Mouse (Mus musculus) cerebellum, postnatal 10 days (tissue): ENCODE data around the gene Slc22a23.

Source experiments
- DNase-seq, 2 experiments: peaks; one replicate each; pipeline ENCODE4 v3.0.0; 2021; ENCODE audit warnings: mixed read lengths in 2 of 2

The Slc22a23 gene

DNA sequence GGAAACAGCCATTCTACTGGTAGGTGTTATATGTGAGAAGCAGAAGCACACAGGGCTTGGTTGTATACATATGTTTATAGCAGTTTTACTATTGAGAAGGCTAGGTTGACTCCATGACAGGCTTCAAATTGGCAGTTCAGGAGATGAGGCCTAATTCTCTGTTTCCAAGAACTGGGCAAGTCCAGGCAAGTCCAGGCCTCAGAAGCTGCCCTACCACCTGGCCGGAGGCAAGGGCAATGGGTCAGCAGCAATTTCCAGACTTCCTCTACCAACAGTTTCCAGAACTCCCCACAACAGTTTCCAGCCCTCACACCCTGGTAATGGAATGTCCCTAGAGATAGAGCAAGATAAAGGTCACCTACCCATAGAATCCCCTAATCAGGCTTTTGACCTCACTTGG is 185.1 kb downstream of the Slc22a23 start:
- DNase-seq, result no peak

DNA sequence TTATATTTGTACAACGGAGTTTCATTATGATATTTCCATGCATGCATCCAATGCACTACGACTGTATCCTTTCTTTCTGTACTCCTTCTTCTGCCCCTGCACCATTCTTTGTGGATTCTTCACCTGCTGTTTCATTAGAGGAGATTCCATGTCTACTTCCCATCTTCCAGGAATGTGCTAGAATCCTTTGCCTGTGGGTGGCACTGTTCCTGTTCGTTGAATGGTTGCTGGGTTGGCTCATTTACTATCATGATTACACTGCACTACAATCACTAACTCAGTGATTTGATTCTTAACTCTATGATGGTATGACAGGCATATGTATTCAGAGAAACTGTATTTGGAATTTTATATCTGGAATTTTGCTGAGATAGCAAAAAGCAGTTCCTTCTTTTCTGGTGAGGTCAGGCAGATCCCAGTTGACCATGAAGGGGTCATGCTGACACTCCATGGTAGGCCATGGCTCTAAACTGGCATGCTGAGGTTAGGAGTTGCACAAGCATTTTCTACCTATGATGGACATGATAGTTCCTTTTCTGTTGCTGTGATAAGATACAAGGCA is 187.3 kb downstream of the Slc22a23 start:
- no peak for DNase-seq

DNA sequence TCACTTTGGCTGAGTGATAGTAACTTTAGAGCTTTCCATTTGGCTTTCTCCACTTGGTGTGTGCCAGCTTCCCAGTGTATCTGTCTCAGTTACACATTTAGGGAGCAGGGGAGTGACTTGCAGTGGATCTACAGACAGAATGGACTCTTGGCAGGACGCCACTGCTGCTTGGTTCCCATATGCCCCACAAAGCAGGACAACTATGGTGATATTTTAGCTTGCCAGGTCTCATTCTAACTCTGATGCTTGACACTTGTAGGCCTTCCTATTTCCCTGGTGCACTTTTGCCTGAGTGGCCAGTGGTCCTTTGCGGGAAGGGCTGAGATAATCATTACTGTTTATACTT is 188.2 kb downstream of the Slc22a23 start:
- peak; percentile 84 to 88 for DNase-seq

DNA sequence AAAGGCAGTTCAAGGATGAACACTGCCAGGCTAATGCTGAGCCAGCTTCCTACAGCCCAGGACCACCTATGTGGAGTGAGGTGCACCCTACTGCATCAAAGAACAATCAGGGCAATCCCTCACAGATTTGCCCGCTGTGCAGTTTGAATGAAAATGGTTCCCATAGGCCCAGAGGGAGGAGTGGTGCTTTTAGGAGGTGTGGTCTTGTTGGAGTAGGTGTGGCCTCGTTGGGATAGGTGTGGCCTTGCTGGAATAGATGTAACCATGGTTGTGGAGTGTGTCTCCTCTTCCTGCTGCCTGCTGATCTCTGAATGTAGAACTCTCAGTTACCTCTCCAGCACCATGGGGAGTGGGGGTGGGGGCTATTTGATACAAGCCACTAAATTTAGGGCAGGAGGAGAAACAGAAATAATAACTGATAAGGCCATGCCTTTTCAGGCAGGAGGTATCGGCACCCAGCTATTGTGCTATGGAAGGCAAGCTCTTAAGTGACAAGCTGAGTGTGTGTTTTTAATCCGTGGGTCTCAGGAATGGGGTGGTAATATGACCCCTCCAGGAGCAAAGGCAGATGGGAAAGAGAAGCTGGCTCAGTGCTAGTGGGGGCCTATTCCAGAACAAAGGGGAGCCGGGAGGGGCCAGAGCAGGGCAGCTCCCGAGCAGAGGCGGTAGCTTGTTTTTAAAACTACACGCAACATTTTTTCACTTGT is 188.7 kb downstream of the Slc22a23 start:
- peak; percentile 30 to 33 for DNase-seq

DNA sequence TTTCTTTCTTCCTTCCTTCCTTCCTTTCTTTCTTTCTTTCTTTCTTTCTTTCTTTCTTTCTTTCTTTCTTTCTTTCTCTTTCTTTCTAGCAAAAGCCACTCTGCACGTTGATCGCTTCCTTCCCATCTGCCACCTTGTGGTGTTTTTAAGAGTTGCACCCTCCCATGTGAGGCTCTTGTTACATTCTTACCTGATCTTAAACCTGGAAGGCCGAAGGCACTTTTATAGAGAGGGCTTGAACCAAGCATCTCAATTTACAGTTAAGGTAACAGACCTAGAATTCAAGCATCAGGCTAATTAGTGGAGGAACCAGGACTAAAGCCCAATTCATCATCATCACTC is 190.1 kb downstream of the Slc22a23 start:
- DNase-seq, result peak; percentile 90 to 93

DNA sequence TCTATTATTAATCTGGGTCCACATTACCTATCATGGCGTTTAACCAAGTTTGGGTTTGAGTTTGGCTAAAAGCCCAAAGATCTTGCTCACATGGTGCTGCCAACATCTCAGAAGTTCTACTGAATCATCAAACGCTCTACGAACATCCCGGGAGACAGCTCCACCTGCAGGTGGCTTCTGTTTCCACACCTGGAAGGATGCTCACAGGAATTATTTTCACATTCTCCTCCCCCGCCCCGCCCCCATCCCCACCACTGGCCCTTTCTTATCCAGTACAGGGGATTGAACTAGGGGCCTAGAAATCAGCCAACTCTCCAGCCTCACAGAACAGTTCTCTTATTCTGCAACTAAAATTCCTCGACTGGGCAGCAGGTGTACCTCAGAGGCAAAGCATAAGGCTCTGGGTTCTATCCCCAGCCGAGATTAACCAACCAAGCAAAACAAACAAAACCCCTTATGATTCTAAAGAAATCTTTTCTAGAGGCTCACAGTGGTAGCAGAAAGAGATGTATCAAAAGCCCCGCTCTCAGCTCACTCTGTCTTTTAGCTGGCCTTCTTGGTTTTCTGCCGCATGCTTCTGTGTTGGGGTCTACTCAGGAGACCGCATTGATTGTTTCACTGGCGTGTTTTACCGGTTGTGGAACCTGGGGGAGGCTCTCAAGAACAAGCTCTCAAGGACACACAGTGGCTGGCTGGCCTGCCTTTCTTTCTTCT is 190.6 kb downstream of the Slc22a23 start:
- DNase-seq, result peak; percentile 91 to 93

DNA sequence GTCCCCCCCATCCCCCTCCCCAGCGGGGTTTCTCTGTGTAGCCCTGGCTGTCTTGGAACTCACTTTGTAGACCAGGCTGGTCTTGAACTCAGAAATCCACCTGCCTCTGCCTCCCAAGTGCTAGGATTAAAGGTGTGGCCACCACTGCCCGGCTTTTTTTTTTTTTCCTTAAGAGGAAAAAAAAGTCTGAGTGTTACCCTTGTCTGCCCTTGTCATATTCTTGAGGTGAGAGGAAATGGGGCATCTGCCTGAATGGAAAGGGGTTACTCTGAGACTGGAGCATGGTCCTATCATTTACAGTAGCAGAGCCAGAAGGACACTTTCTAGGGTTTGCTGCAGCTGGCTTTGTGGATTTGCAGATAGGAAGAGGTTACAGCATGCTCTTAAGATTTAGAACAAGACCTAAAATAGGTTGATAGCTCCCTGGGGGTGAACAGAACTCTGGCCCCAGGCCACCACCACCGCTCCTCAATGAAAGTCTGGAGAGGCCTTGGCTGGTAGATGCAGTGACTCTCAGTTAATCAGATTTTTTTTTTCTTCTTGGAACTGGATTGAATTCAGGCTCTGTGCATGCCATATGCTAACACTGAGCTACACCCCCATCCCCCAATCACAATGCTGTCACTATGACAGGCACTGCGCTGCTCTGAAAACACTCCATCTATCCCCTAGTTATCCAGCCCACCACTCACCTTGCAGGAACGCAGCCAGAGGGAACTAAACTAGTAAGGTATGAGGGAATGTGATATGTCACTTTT is 191.5 kb downstream of the Slc22a23 start:
- peak; percentile 76 to 84 for DNase-seq

DNA sequence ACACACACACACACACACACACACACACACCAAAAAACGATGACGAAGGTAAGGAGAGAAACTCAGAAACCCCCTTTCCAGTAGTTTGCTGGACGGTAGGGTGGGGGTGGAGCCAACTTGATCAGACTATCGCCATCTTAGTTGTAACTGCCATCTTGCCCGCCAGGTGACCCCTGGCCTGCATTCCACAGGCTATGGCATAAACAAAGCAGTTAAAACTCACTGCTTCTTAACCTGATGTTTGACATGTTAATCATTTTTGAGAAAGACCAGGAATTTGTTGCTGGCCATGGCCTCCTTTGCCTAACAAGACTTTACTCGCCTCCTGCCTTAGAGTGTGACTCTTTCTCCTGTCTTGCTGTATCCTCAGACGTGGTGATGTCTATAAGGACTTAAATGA is 192.3 kb downstream of the Slc22a23 start:
- DNase-seq, result peak in 1 of 2 experiments; percentile 26

DNA sequence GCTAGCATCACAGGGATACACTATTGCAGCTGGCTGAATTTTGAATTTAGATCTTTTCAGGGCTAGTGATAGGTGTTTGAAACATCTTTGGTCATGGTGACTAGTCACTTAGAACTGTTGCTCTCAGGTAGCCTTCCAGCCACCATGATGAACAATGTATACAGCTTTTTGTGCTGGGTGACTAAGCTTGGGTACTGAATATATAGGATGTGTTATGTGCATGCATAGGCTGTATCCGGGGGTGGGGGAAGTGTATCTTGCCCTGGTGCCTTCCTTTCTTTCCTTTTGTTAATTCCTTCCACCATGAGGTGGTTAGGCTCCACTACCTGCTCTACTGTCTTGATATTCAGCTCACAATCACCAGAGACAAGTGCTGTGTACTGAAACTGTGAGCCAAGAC is 193.6 kb downstream of the Slc22a23 start:
- DNase-seq, result no peak

DNA sequence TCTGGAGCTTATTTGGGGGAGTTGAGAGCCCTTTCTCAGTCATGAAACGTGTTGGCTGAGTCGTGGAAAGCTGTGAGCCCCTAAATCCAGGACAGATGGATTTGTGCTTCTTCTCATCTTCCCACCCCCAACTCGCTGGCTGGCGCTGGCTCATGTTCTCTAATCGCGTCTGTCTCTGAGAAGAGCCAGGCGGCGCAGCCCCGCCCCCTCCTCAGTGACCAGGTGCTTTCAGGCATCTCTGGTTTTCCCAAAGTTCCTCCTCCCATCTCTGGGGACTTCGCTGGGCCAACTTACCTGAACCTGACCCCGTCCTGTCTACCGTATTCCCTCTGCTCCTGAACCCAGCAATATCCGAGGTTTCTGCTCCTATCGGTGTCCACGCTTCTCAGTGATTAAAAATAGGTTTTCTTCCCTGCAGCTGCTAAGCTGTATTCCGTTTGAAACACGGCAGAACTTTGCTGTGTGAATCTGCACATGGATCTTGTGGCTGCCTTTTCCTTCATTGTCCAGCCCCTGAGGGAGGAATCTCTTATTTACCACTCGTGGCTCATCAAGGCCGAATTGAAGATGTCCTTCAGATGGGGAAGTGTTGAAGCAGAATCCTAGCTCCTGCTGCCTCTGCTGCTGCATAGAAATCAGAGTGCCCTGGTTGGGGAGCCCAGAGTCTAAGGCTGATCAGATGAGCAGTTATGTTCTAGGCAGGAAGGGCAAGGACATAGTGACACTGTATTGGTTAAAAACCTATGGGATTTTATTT is 194.5 kb downstream of the Slc22a23 start:
- DNase-seq, result peak; percentile 94 to 96

DNA sequence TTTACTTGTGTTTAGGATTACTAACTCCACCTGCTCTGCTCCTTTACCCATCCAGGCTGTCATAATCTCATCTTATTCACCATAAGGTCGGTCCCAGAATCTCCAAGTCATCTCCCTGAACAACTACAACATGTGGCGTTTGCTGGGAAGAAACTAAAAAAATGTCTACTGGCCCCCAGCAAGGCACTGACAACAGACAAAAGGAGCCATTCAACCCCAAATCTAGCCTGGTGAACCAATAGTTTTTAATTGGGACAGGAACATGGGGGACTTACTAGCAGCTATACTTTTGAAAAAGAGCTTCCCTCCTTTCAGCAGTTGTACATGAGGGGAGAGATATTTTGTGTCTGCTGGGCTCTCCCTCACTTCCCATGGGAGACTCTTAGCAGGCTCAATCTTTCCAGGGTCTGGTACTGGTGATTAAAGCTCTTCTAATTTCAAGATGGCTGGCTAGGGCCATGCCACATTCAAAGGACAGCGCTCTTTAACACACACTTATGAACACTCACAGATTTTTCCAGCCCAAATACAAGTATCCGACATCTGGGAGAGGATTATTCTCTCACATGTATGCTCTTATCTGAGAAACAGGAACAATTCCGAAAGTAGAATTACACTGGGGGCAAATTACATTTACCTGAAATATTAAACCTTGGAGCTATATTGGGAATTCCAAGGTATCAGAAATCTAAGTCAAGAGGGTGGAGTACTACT is 195.4 kb downstream of the Slc22a23 start:
- no peak for DNase-seq

DNA sequence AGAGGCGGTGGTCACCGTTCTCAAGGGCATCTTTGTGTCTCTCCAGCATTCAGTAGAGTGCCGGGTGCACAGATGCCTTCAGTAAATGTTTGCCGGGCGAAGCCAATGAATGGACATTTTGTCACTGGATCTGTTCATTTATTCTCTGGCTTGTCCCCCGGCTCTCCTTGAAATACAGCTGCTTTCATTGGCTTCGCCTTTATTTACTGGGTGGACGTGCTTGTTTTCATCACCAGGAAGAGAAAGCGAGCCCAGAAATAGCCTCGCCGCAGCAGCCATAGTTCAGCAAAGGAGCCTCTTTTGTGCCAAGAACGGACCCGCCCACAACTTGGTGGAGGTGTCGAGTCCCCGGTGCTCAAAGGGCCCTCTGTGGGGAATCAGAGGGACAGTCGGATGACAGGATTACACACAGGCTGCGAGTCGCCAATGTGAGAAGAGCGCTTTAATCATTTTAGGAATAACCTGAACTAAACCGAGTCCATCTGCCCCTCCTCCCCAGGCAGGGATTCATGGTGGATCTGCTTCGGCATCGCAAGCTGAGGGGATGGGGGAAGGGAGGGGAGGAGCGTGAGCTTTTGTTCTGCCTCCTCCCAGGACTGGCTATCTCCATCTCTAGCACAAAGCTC is 196.1 kb downstream of the Slc22a23 start:
- peak; percentile 93 to 94 for DNase-seq

DNA sequence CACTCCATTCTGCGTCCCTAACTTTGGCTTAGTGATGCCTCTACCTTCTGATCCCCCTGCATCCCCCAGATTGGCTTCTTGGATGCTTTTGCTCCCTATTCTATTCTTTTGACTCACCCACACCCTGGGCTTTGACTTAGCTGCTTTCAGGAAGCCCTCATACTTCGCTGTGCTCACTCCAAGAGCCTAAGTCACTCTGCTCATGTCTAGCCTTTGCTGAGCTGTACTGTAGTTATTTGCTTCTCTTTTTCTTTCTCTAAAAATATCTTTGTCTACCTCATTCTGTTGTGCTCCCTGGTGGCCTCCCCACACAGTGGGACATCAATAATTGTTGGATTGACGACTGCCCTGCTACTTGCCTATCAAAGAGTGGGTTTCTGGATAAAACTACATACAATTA is 196.8 kb downstream of the Slc22a23 start:
- peak; percentile 36 to 46 for DNase-seq

DNA sequence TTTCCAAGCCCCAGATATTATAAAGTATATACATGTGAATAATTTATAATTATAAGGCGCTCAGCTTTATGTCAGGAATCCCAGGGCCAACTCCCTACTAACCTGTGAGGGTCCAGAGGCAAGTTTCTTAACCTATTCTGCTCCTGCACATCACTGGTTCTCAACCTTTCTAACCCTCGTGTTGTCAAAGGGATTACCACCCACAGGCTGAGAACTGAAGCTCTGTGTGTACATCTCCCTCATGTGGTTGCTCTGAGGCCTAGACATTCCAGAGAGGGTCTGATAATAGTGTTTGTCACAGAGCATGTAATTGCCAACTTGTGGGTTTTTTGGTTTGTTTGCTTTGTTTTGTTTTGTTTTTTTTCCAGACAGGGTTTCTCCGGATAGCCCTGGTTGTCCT is 198.1 kb downstream of the Slc22a23 start:
- no peak for DNase-seq

DNA sequence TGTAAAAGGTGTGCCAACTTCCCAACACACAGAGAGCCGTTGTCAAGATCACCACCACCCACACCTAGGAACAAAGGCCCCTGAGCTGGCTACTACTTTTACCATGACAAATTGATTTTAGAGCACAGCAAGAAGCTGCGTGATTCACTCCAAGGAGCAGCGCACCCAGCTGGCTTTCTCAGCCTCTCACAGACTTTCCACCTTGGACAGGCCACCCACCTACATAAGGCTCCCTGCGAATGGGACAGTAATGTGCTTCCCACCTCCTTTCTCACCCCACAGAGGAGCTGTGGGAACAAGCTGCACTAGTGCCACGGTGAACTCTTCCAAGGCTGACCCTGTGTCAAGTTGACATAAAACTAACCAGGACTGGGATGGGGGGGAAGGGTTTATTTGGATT is 201.6 kb downstream of the Slc22a23 start:
- no peak for DNase-seq

DNA sequence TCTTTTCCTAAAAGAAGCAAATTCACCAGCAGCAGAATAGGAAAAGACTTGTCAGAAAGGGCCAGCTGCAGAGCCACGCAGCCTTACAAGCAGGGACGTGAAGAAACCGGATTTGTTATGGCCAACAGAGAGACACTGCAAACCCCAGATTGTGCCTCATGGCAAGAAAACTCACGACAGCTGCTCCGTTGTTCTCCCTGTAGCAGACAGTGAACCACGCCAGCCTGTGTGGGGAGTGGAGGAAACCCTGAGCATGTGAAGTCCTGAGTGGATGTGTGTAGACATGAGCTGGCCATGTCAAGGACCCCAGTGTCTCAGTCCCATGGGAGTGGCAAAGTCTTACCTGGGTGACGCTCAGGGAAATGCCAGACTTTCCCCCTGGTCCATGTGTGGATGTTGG is 208.4 kb downstream of the Slc22a23 start:
- peak; percentile 87 to 89 for DNase-seq

DNA sequence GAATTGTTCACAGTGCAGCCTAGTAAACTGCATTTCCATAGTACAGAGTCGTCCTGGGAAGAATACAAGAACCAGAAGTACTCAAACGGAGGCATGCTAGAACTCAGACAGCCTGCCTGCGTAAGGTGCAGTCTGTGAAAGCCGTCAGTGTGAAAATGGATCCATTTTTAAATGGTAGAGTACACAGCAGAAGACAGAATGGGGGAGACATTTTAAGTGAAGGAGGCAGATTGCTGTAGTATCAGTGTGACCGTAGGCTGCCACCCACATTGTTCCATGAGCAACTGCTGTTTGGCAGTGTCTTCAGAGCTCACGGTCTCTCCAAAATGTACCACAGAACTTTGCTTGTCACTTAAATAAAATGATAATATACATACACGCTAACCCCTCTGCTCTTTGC is 210.7 kb downstream of the Slc22a23 start:
- DNase-seq, result peak in 1 of 2 experiments; percentile 33

DNA sequence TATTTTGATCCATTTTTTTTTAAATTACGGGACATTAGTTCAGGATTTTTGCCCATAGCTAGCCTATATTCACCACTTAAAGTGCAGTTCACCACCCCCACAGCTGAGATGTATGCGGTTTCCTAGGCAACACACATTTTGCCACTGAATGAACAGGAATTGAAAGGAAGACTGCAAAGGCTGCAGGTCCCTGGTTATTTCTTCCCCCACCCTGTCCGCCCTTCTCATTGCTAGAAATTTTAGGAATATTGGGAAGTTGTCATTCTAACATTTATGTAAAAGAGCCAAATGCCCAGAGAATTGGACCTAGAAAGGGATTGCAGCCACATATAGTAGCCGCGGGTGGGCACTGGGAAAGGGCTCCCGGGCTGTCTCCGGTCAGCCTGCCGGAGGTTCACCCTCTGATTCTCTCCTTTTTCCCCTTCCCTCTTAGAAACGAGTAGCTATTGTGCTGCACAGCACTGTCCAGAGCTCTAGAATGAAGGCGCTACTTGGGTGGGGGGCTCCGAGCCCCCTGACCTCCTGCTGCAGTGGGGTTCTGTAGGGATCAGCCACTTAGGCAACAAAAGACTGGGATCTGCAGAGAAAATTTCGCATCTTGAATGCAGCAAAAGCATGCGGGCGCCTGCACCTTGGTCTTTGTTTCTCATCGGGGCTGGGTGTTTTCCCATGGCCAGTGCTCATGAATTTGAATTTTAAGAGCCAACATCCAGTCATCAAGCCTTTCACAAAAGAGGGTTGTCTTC is 211.5 kb downstream of the Slc22a23 start:
- DNase-seq, result peak; percentile 57 to 66

DNA sequence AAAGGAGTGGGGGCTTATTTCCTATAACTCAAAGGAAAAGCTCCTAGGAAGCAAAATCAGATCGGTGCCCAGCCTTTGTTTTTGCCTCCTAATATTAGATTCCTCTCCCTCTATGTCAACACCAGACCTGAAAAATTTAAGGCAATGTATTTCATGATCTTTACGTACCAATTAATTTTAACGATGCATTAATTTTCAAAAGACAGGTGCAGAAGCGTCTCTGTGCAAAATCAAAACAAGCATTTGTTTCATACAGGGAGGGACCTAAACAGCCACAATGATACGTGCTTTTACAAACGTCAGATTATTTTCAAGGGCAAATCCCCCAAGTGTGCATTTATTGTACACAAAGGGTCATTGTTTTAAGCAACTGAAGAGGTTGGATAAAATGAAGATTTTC is 212.1 kb downstream of the Slc22a23 start:
- DNase-seq, result peak in 1 of 2 experiments; percentile 34

DNA sequence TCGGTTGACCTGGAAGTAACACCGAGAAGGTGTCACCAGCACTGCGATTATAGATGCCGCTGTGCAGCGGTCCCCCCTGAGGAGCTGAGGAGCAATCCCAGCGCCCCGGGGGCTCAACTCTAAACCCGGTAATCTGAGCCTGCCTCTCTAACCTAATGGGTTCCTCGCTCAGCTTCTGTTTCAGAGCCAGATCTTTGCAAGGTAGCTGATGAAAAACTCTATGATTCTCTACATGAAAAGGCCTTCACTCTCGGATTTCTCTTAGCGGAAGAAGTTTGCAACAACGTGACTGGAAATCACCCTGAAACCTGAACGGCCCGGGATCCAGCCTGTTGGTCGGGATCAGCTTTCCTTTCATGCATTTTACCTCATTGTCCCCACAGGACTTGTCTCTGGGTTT is 212.7 kb downstream of the Slc22a23 start:
- peak; percentile 52 to 65 for DNase-seq

DNA sequence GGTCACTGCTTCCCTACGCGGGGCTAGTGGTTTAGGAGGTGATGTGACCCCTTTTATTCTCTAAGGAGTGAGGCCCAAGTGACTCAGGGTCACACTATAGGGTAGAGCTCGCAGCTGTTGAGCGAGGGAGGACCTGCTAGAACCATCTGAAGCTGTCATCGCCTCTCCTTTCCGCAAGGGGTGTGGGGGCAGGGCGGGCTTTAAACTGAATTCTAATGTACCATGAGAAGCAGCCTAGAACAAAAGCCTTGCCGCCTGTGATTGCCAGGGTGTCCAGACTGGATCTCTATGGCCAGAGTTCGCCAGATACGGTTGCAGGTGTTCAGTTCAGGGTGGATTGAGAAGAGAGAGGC is 213.3 kb downstream of the Slc22a23 start:
- peak; percentile 94 for DNase-seq
